10 mouse cellular contexts compared by ENCODE assay signal in the genomic region with DNA sequence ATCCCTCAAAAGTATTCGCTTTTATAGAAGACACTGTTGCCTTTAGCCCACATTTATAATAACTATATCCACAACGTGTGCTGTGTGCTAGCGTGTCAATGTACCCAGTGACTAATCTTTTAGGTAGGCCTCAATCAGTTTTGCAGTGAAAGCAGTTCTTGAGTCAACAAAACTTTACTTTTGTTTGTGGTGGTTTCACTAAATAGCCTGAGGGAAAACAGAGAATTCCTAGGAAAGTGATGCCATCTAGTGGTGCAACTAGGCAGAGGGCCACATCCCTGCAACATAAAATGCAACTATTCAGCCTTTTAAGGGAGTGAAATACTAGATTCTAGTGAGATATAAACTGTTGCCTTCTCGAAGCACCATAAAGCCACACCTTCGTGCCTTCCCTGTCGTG. TPM values are rescaled to one million over a fixed set of nuclear protein-coding genes. Genes with fewer than 3 reads are reported as not detected.
DNase-seq lines count a peak whose midpoint lies in the region; ATAC-seq and TF ChIP-seq lines count a peak whose summit lies in the region.
"Had no signal": no experiment of that assay in that cellular context is flagged by ENCODE, and none has a peak within 500 bp of the region (broad histone marks: within the 10 kb centered on the region; RNA-seq: fewer than 3 reads in every experiment).

No protein-coding gene starts in this region.

- peak; percentile 26; the same call in 1 of the 2 replicates for TF ChIP-seq CTCF in G1E (IDR thresholded peaks at IDR 0.05; ENCODE audit: low read depth, low read length)

- H3K4me3 ChIP-seq in hindbrain, embryonic 11.5 days (ENCODE audit: low read depth, low read length): no peak overlapping the region
- H3K4me3 ChIP-seq in hindbrain, embryonic 13.5 days: no peak overlapping the region
- no peak overlapping the region for H3K4me3 ChIP-seq in G1E (ENCODE audit: low read depth, low read length)
- H3K4me3 ChIP-seq: embryonic facial prominence, embryonic 13.5 days; midbrain, embryonic 12.5 days had no signal

- H3K36me3 ChIP-seq in hindbrain, embryonic 11.5 days (ENCODE audit: control insufficient read depth, insufficient read depth, low read length): no peaks in the 10 kb centered on the region
- no peaks in the 10 kb centered on the region for H3K36me3 ChIP-seq in hindbrain, embryonic 13.5 days
- H3K36me3 ChIP-seq in G1E (replicated peaks): no peaks in the 10 kb centered on the region
- H3K36me3 ChIP-seq: embryonic facial prominence, embryonic 13.5 days; midbrain, embryonic 12.5 days had no signal

- peak; percentile 64 for DNase-seq in hindbrain, embryonic 11.5 days (ENCODE audit: low spot score)
- no peak for DNase-seq in G1E (ENCODE audit: low spot score)
- DNase-seq in cerebellum, adult 8-10 months: peak; percentile 22
- peak; percentile 24 for DNase-seq in gastrocnemius, postnatal 14 days
- peak; percentile 4 to 49 for DNase-seq in layer of hippocampus, adult 8-10 months (ENCODE audit: low spot score in 2 of 2)
- DNase-seq in lung, postnatal 25 days (ENCODE audit: low spot score): peak; percentile 69
- DNase-seq in thymus, postnatal 25 days: peak; percentile 32

- intact Hi-C loops in gastrocnemius, postnatal 14 days (cut with DNase I; ENCODE audit: low total_unique reads): loop anchor here (2.0 kb wide), 1 partner anchor 106 kb away; no protein-coding TSS in a partner anchor

- ATAC-seq in hindbrain, embryonic 11.5 days (ENCODE audit: low FRiP score): no peak
- ATAC-seq in hindbrain, embryonic 13.5 days (ENCODE audit: low FRiP score): no peak
- no peak for ATAC-seq in G1E (ENCODE audit: extremely low read depth, insufficient number of reproducible peaks, low FRiP score, poor library complexity, severe bottlenecking)

- H3K4me2 ChIP-seq in hindbrain, embryonic 11.5 days (replicated peaks; ENCODE audit: low read depth, low read length): no peak overlapping the region
- H3K4me2 ChIP-seq in hindbrain, embryonic 13.5 days: no peak overlapping the region
- H3K4me2 ChIP-seq: embryonic facial prominence, embryonic 13.5 days; midbrain, embryonic 12.5 days had no signal

- 34% methylated on average over 6 of the region's 6 CpGs for WGBS in hindbrain, embryonic 11.5 days
- WGBS in hindbrain, embryonic 13.5 days: 33% methylated on average over 6 of the region's 6 CpGs

- H3K27ac ChIP-seq in hindbrain, embryonic 11.5 days (ENCODE audit: low read depth, low read length): no peak overlapping the region
- no peak overlapping the region for H3K27ac ChIP-seq in hindbrain, embryonic 13.5 days
- H3K27ac ChIP-seq: embryonic facial prominence, embryonic 13.5 days; midbrain, embryonic 12.5 days had no signal

- no peaks in the 10 kb centered on the region for H3K4me1 ChIP-seq in hindbrain, embryonic 11.5 days (replicated peaks; ENCODE audit: control insufficient read depth, insufficient read depth, low read length)
- no peaks in the 10 kb centered on the region for H3K4me1 ChIP-seq in hindbrain, embryonic 13.5 days (replicated peaks)
- no peaks in the 10 kb centered on the region for H3K4me1 ChIP-seq in G1E (ENCODE audit: insufficient read depth, low read depth, low read length)
- H3K4me1 ChIP-seq: embryonic facial prominence, embryonic 13.5 days; midbrain, embryonic 12.5 days had no signal

- H3K9me3 ChIP-seq in hindbrain, embryonic 11.5 days (ENCODE audit: control insufficient read depth, low read length): no peaks in the 10 kb centered on the region
- no peaks in the 10 kb centered on the region for H3K9me3 ChIP-seq in hindbrain, embryonic 13.5 days
- H3K9me3 ChIP-seq in G1E (replicated peaks): no peaks in the 10 kb centered on the region
- H3K9me3 ChIP-seq: embryonic facial prominence, embryonic 13.5 days; midbrain, embryonic 12.5 days had no signal

- H3K27me3 ChIP-seq in hindbrain, embryonic 11.5 days (ENCODE audit: control insufficient read depth, insufficient read depth, low read length): no peaks in the 10 kb centered on the region
- no peaks in the 10 kb centered on the region for H3K27me3 ChIP-seq in hindbrain, embryonic 13.5 days
- H3K27me3 ChIP-seq in G1E (ENCODE audit: insufficient read depth, low read length): peaks cover 3% of the 10 kb centered on the region
- H3K27me3 ChIP-seq: embryonic facial prominence, embryonic 13.5 days; midbrain, embryonic 12.5 days had no signal

- no peak overlapping the region for H3K9ac ChIP-seq in hindbrain, embryonic 11.5 days (ENCODE audit: low read depth, low read length)
- no peak overlapping the region for H3K9ac ChIP-seq in hindbrain, embryonic 13.5 days
- H3K9ac ChIP-seq: embryonic facial prominence, embryonic 13.5 days; midbrain, embryonic 12.5 days had no signal

RNA-seq across cellular contexts. Expression of gene Slc16a12, which starts 25.7 kb away (rescaled TPM):
- polyA plus RNA-seq in hindbrain, embryonic 11.5 days (2014; fragmentation: Nextera tagmentation; extraction: Ambion mirVana): 2.2 and 3.1 TPM in 2 replicates
- 2.3 and 3.9 TPM in 2 replicates for polyA plus RNA-seq in hindbrain, embryonic 13.5 days (2015; fragmentation: Nextera tagmentation; extraction: Ambion mirVana)
- total RNA-seq in G1E (2014; fragmentation: Nextera tagmentation) (not detected in 2 replicates), G1E (2017) (0.11 and 0.17 TPM in 2 replicates)
- not detected in 2 replicates for polyA plus RNA-seq in G1E (2012)
- total RNA-seq in gastrocnemius, postnatal 14 days (2021): 1 to 10 TPM; 1.5 to 1.8 TPM
- total RNA-seq in layer of hippocampus, adult 8-10 months (2022): 1 to 10 TPM; 2.0 to 4.2 (median 2.5) TPM
